Mouse (Mus musculus) liver, embryonic 13.5 days (tissue): Measurements from ENCODE around the gene Tanc1. TPM values are rescaled to one million over a fixed set of nuclear protein-coding genes. Genes with fewer than 3 reads are reported as not detected.

Source experiments
- ATAC-seq: fragments of 200-750 bp; cut with Nextera tagmentation; 2 replicates; pipeline ENCODE4 v1.8.0; 2017; ENCODE audit warnings: low read depth, mild to moderate bottlenecking, moderate number of reproducible peaks, moderate library complexity
- DNase-seq: peaks from one replicate; pipeline ENCODE4 v3.0.0; 2022
- H3K27ac ChIP-seq: fragments of 300-500 bp; sonication (generic); 2 replicates; pipeline ENCODE4 v1.5.1; 2015; ENCODE audit warnings: moderate library complexity, mild to moderate bottlenecking, inconsistent platforms
- H3K27me3 ChIP-seq: fragments of 300-500 bp; sonication (generic); 2 replicates; pipeline ENCODE4 v1.6.1; 2015; ENCODE audit warnings: mild to moderate bottlenecking, inconsistent platforms
- H3K36me3 ChIP-seq: fragments of 300-500 bp; sonication (generic); 2 replicates; pipeline ENCODE4 v1.6.1; 2015; ENCODE audit warnings: mild to moderate bottlenecking, inconsistent platforms
- H3K4me1 ChIP-seq: fragments of 300-500 bp; sonication (generic); replicated peaks from 2 replicates; pipeline ENCODE4 v1.6.1; 2015; ENCODE audit warnings: inconsistent platforms
- H3K4me2 ChIP-seq: fragments of 300-500 bp; sonication (generic); 2 replicates; pipeline ENCODE4 v1.6.1; 2015; ENCODE audit warnings: inconsistent platforms, mild to moderate bottlenecking, moderate library complexity
- H3K4me3 ChIP-seq: fragments of 300-500 bp; sonication (generic); replicated peaks from 2 replicates; pipeline ENCODE4 v1.5.1; 2015; ENCODE audit warnings: mild to moderate bottlenecking, inconsistent platforms
- H3K9ac ChIP-seq: fragments of 300-500 bp; sonication (generic); 2 replicates; pipeline ENCODE4 v1.6.1; 2015; ENCODE audit warnings: mild to moderate bottlenecking, inconsistent platforms
- H3K9me3 ChIP-seq: fragments of 300-500 bp; sonication (generic); replicated peaks from 2 replicates; pipeline ENCODE4 v1.6.1; 2016; ENCODE audit warnings: inconsistent platforms
- WGBS: fragments of 180-500 bp; shearing (Covaris S2); methylation state at CpG from one replicate; pipeline ENCODE4 v1.1.7; 2015; ENCODE audit not compliant: insufficient replicate concordance; 5-methylcytosine and 5-hydroxymethylcytosine counted together
- polyA plus RNA-seq: library from polyadenylated mRNA; unstranded; fragments of >200 nt; fragmentation: Nextera tagmentation; extraction: Ambion mirVana; gene quantifications from 2 replicates; pipeline ENCODE4 v1.2.1, GENCODE M21; 2015

The Tanc1 gene
- polyA plus RNA-seq, 1 experiment from 2014 or later = 2.4 TPM

DNA sequence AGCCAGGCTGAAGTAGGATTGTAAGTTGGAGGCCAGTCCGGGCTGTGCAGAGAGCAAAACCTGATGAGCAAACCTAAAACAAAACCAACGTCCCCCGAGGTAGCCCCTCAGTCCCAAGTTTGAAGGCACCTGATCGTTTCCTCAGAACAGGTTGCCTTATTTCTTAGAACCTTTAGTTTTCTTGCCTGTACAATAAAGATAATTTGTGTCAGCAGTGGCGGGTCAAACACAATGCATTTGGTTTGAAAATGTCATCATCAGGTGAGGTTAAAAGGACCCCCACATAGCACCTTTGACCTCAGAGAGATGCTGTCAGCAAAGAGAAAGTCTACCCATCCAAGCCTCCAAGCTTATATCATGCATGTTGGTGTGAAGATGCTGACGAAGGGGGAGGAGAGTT is 98.9 kb downstream of the Tanc1 start:
- H3K27ac ChIP-seq = no peak overlapping the region
- no peak for ATAC-seq
- 69% methylated on average over 6 of the region's 6 CpGs for WGBS

DNA sequence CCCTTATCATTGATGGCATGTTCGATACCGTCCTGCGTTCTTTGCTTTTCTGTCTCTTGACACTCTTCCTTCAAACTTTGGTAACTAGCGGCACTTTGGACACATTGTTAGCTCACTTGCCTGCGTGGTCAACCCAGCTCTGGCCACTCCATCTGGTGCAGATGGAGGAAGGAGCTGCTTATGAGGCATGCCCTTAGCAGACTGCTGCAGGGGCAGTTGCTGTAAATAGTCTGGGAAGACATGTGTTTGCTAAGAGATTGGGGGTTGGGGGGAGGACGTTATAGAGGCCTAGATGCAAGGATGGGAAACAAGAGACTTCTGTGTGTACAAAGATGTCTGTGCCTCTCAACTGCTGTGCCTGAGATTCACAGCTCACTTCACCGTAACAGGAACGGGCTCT is 100.2 kb downstream of the Tanc1 start:
- Histone ChIP-seq H3K27ac (no peak overlapping the region), H3K27me3 (no peaks in the 10 kb centered on the region), H3K9me3 (no peaks in the 10 kb centered on the region), H3K4me3 (no peak overlapping the region), H3K4me1 (no peaks in the 10 kb centered on the region), H3K36me3 (no peaks in the 10 kb centered on the region), H3K9ac (no peak overlapping the region), H3K4me2 (no peak overlapping the region)
- ATAC-seq = no peak
- 66% methylated on average over 8 of the region's 8 CpGs for WGBS
- DNase-seq = no peak

More for the DNA sequence above, 98.9 kb downstream of the Tanc1 start:
- Histone ChIP-seq H3K4me3 (no peak overlapping the region), H3K36me3 (no peaks in the 10 kb centered on the region), H3K9me3 (no peaks in the 10 kb centered on the region), H3K27me3 (no peaks in the 10 kb centered on the region), H3K4me1 (no peaks in the 10 kb centered on the region), H3K4me2 (no peak overlapping the region), H3K9ac (no peak overlapping the region)
- no peak for DNase-seq

DNA sequence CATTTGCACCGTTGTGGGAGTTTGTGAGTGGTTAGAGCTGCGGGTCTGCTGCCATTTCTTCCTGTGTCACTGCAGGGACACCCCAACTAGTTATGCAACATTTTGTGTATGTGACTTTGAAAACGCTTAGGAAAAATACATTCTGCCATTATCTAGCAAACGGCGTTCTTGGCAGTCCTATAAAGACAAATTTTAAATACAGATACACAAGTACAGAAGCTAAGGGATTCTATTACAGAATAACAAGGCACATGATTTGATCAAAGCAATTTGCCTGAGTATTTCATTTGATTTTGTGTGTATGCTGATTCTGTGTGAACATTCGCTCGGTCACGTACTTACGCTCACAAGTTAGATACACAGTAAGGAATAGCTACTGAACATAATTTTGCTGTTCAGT is 100.6 kb downstream of the Tanc1 start:
- H3K4me1 ChIP-seq = no peaks in the 10 kb centered on the region
- no peak overlapping the region for H3K27ac ChIP-seq
- ATAC-seq (no peak), DNase-seq (no peak)
- H3K36me3 ChIP-seq = no peaks in the 10 kb centered on the region
- no peak overlapping the region for H3K4me2 ChIP-seq
- H3K9ac ChIP-seq = no peak overlapping the region
- H3K4me3 ChIP-seq = no peak overlapping the region
- no peaks in the 10 kb centered on the region for H3K9me3 ChIP-seq
- no peaks in the 10 kb centered on the region for H3K27me3 ChIP-seq
- 72% methylated on average over 9 of the region's 9 CpGs for WGBS

DNA sequence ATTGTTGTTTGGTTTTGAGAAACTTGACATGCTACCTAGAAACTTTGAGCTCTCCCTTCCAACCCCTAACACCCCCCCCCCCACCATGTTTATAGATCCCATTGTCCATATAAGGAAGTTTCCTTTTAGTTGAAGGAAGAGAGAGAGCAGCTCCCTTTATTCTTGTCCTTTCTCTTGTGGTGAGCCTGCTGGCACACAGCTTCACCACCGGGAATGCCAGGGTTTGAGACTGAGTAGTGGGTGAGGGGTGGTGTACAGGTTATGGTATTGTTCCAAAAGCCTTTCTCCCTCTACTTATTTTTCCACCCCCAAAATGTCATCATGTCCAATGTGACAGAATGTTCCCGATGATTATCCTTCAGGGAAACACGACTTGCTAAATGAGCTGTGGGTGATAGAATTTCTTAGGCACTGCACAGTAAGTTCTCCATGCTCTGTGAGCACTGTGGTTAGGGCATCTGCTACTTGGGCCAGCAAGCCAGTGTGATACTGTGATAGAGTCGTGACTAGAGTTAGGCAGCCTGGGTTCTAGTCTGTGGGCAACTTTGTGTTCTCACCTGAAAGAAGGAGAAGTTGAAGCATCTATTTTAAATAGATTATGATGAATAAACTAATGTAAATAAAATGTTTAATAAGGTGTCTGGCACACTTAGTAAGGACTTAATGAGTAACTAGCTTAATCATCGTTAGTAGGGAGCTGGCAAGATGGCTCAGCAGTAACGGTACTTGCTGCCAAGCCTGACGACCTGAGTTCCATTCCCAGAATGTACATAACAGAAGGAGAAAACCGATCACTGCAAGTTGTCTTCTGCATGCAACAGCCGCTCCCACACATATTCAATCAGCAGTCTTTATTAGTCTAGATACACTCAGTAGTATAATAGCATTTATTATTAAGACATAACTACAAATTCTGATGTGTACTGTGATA is 102.0 kb downstream of the Tanc1 start:
- Histone ChIP-seq H3K4me2 (no peak overlapping the region), H3K4me1 (no peaks in the 10 kb centered on the region; the same call in none of the 2 replicates), H3K36me3 (no peaks in the 10 kb centered on the region), H3K27me3 (no peaks in the 10 kb centered on the region), H3K9me3 (no peaks in the 10 kb centered on the region), H3K4me3 (no peak overlapping the region), H3K9ac (no peak overlapping the region), H3K27ac (no peak overlapping the region)
- 70% methylated on average over 9 of the region's 9 CpGs for WGBS
- ATAC-seq (no peak), DNase-seq (no peak)

DNA sequence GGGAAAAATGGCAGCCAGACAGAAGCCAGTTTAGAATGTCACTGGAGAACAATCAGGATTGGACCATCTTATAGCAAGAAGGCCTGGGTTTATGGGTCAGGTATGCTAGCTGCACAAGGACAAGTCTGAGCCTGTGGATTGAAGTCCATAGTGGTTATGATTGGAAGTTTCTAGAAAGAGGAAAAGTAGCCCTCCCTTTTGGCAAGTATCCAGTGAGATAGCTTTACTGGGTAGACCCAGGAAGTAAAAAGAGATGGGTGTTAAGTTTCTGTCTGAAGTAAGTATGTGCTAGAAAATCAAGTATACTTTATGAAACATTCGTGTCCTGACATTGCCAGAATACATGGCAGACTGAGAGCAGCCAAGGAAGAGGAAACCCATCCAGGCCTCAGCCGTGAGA is 103.2 kb downstream of the Tanc1 start:
- H3K9me3 ChIP-seq = no peaks in the 10 kb centered on the region
- H3K4me2 ChIP-seq = no peak overlapping the region
- no peak overlapping the region for H3K27ac ChIP-seq
- no peaks in the 10 kb centered on the region for H3K36me3 ChIP-seq
- no peak for DNase-seq
- H3K4me1 ChIP-seq = no peaks in the 10 kb centered on the region; the same call in none of the 2 replicates
- H3K27me3 ChIP-seq = no peaks in the 10 kb centered on the region
- WGBS = 66% methylated on average over 2 of the region's 2 CpGs
- no peak for ATAC-seq
- H3K9ac ChIP-seq = no peak overlapping the region
- H3K4me3 ChIP-seq = no peak overlapping the region

DNA sequence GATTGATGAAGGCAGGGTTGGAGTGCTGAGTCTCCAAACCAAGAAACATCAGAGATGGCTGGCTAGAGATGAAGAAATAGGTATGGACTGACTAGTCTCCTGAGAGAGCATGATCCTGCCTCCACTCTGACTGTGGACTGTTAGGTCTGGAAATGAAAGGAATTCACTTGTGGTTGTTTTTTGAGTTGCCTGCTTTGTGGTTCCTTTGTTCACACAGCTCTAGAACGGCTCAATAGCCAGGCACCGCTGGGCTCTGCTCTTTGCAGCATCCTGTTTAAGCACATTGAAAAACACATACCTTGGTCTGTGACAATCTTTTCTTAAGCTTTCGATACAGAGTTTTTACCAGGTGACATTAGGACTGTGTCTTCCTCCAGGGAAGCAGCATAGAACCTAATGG is 104.6 kb downstream of the Tanc1 start:
- H3K36me3 ChIP-seq = no peaks in the 10 kb centered on the region
- no peak overlapping the region for H3K4me2 ChIP-seq
- no peak overlapping the region for H3K27ac ChIP-seq
- no peaks in the 10 kb centered on the region; the same call in none of the 2 replicates for H3K4me1 ChIP-seq
- H3K4me3 ChIP-seq = no peak overlapping the region
- no peaks in the 10 kb centered on the region for H3K9me3 ChIP-seq
- no peak overlapping the region for H3K9ac ChIP-seq
- no peaks in the 10 kb centered on the region for H3K27me3 ChIP-seq
- DNase-seq (no peak), ATAC-seq (no peak)
- 51% methylated on average over 3 of the region's 3 CpGs for WGBS

DNA sequence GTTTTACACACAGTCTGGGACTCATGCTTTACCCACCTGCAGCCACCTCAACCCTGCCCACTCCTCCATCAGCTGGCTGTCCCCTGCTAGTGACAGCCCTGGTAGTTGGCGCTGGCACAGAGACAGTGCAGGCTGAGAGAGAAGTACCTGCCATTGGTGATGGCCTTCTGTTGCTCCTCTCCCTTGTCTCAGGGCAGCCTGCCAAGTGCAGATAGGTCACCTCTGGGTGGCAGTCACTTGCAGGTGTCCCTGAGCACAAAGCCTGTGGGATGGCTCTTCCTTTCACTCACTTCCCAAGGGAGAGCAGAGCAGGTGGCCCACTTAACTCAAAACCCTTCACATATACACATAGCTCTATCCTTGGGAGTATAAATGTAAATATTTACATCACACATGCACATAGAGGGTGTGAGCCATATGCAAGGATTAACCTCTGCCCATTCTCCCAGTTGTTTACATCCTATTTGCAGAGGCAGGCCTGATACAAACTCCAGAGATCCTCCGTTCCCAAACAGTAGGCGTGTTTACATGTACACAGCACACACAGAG is 106.0 kb downstream of the Tanc1 start:
- Histone ChIP-seq H3K4me2 (no peak overlapping the region), H3K9me3 (no peaks in the 10 kb centered on the region), H3K4me1 (peaks cover 2% of the 10 kb centered on the region), H3K27me3 (no peaks in the 10 kb centered on the region), H3K27ac (no peak overlapping the region), H3K9ac (no peak overlapping the region), H3K36me3 (no peaks in the 10 kb centered on the region), H3K4me3 (no peak overlapping the region)
- ATAC-seq (no peak), DNase-seq (no peak)
- WGBS = 68% methylated on average over 3 of the region's 3 CpGs

DNA sequence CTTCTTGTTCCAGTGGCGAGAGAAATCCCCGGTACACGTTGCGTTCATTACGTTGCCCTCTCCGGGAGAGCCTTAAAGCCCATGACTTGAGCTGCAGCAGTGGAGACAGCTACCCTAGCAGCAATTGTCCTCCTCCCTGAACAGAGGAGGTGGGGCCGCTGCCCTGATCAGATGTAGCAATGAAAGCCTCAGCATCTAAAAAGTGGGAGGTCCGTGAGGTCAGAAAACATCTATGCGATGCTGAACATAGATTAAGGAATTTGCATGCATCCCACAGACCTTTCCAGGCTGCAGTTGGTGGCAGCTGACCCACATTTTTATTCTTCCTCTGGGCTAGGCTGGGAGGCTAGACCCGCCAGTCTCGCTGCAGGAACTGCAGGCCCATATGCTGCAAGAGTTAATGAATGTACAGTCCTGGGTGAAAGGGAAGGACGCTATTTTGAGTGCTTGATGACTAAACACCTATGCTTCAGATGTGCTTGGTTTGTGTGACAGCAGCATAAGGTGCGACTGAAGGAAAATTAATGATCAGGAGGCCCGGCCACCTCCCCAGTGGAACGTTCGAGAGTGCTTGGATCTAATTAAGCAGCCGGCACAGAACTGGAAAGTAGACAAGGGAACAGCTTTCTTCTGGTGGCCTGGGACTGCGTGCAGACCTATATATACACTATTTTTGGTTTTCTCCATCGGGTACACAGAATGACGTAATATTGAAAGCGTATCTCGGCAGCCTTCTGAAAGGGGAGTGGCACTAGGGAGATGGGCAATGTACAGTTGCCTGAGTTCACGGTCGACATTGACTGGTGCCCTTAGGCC is 107.0 kb downstream of the Tanc1 start:
- Histone ChIP-seq H3K4me1 (peaks cover 2% of the 10 kb centered on the region), H3K4me2 (no peak overlapping the region), H3K9ac (no peak overlapping the region), H3K27me3 (no peaks in the 10 kb centered on the region), H3K4me3 (no peak overlapping the region), H3K36me3 (no peaks in the 10 kb centered on the region), H3K27ac (no peak overlapping the region), H3K9me3 (no peaks in the 10 kb centered on the region)
- DNase-seq = no peak
- ATAC-seq = no peak
- 70% methylated on average over 24 of the region's 24 CpGs for WGBS

DNA sequence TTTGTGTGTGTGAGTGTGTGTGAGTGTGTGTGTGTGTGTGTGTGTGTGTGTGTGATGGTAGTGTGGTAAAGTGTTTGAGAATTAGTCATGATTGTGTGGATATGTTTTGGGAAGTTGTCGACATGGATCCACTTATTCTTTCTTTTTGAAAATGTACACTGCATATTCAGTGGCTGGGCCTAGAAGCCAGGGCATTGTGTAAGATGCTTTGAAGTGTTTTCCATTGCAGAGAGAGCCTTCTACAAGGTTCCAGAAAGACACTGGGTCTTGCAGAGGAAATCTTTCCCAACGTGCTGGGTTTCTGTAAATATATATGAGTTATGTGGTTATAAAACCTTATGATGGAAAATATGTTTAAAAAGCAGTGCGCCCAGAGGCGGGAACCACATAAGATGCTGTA is 108.0 kb downstream of the Tanc1 start:
- H3K4me2 ChIP-seq = no peak overlapping the region
- no peaks in the 10 kb centered on the region for H3K9me3 ChIP-seq
- H3K27me3 ChIP-seq = no peaks in the 10 kb centered on the region
- H3K27ac ChIP-seq = no peak overlapping the region
- H3K9ac ChIP-seq = no peak overlapping the region
- ATAC-seq = no peak
- H3K4me3 ChIP-seq = no peak overlapping the region
- 64% methylated on average over 4 of the region's 4 CpGs for WGBS
- no peaks in the 10 kb centered on the region for H3K36me3 ChIP-seq
- H3K4me1 ChIP-seq = peaks cover 2% of the 10 kb centered on the region
- no peak for DNase-seq

DNA sequence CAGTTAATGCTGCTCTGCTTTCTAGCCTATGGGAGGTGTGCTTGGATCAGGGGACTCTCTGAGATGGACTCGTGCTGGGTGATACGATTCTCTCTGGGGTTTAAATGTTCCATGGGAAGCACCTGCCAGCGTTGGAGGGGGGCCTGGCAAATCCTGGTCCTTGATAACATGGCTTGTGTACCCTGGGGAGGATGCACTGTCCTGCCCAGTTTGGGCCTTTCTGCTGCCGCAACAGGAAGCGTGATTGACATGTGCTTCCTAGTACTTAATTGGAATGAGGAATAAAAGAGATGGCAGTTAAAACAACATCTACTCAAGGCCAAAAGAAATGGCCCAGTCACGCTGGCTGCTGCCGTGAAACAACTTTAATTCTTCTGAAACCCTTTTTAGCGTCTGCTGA is 109.3 kb downstream of the Tanc1 start:
- ATAC-seq = no peak
- Histone ChIP-seq H3K4me3 (no peak overlapping the region), H3K27me3 (no peaks in the 10 kb centered on the region), H3K27ac (no peak overlapping the region), H3K9me3 (no peaks in the 10 kb centered on the region), H3K4me2 (no peak overlapping the region), H3K36me3 (no peaks in the 10 kb centered on the region), H3K4me1 (peaks cover 2% of the 10 kb centered on the region), H3K9ac (no peak overlapping the region)
- 45% methylated on average over 8 of the region's 8 CpGs for WGBS
- no peak for DNase-seq

DNA sequence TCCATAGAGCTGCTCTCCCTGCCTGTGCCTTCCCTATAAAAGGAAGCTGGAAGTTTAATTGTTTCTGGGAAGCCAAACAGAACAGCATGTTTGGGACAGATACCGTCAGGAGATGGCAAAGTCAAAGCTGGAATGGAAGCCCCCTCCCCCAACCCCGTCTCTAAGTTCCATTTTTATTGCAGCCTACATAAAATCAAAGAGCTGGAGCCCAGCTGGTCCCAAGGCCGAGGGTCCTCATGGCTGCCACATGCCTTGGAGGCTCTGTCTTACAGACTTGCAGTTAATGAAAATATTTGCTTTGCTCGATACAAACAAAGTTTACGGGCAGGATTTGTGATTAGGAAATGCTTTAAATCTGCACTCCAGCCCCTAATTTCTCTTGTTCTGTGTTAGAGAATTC is 109.9 kb downstream of the Tanc1 start:
- ATAC-seq = no peak

More for the DNA sequence above, 109.9 kb downstream of the Tanc1 start:
- H3K4me1 ChIP-seq = peaks cover 2% of the 10 kb centered on the region
- H3K36me3 ChIP-seq = no peaks in the 10 kb centered on the region
- H3K9me3 ChIP-seq = no peaks in the 10 kb centered on the region
- no peaks in the 10 kb centered on the region for H3K27me3 ChIP-seq
- no peak overlapping the region for H3K4me3 ChIP-seq
- H3K9ac ChIP-seq = no peak overlapping the region
- no peak overlapping the region for H3K27ac ChIP-seq
- no peak overlapping the region for H3K4me2 ChIP-seq
- 55% methylated on average over 5 of the region's 5 CpGs for WGBS
- DNase-seq = no peak
